Mouse (Mus musculus): Measurements from ENCODE around the gene Zzef1.

- TF ChIP-seq CTCF (IDR thresholded peaks at IDR 0.05; ENCODE audit: control insufficient read depth, insufficient read depth, insufficient replicate concordance, low read depth, low read length) (no peak), POLR2A (IDR thresholded peaks at IDR 0.05; ENCODE audit: control insufficient read depth, low read depth, low read length) (no peak)
Measured at GRCm38 (mm10) chr11:72796773-72797338, 830 bp downstream of the Zzef1 start.
